ENCODE assay signal across 11 mouse cellular contexts in genomic region chr3:79976786-79977185, GRCm38 (mm10).
DNase-seq lines count a peak whose midpoint lies in the region; TF ChIP-seq lines count a peak whose summit lies in the region.
"Had no signal": no experiment of that assay in that cellular context is flagged by ENCODE, and none has a peak within 500 bp of the region (broad histone marks: within the 10 kb centered on the region; RNA-seq: fewer than 3 reads in every experiment).

No protein-coding gene starts in this region.

- intact Hi-C loops in left cerebral cortex, postnatal 4 days (cut with DNase I), result no loop called here

- peak overlapping the region; percentile 100 for H3K27ac ChIP-seq in embryonic fibroblast, embryonic 13.5 days (ENCODE audit: insufficient read depth, low read length)
- H3K27ac ChIP-seq: limb, embryonic 13.5 days had no signal

- peak; percentile 40 to 79 for DNase-seq in adrenal gland, adult (ENCODE audit: inconsistent age in 2 of 2, low spot score in 1 of 2)
- no peak for DNase-seq in adrenal gland, postnatal 25 days
- DNase-seq in left cerebral cortex, adult 18-20 months (ENCODE audit: low spot score in 2 of 2), result peak; percentile 28 to 54
- DNase-seq in left cerebral cortex, postnatal 4 days, result no peak
- peak; percentile 55 to 70 for DNase-seq in layer of hippocampus, adult 8-10 months (ENCODE audit: low spot score in 2 of 2)
- DNase-seq in yolk sac, embryonic 10.5 days (ENCODE audit: low spot score), result no peak
- no peak for DNase-seq in liver
- DNase-seq: kidney, adult 8-10 months; thymus, postnatal 25 days had no signal

- H3K4me3 ChIP-seq in embryonic fibroblast, embryonic 13.5 days (ENCODE audit: insufficient read depth, low read length), result no peak overlapping the region
- H3K4me3 ChIP-seq: limb, embryonic 13.5 days had no signal

- TF ChIP-seq CTCF in embryonic fibroblast, embryonic 13.5 days (IDR thresholded peaks at IDR 0.05; ENCODE audit: borderline replicate concordance, insufficient read depth, low read length), result no peak

- TF ChIP-seq POLR2A in embryonic fibroblast, embryonic 13.5 days (IDR thresholded peaks at IDR 0.05; ENCODE audit: low read depth, low read length), result peak; percentile 22; the same call in 1 of the 2 replicates

- peaks cover 27% of the 10 kb centered on the region for H3K4me1 ChIP-seq in embryonic fibroblast, embryonic 13.5 days (ENCODE audit: control insufficient read depth, insufficient read depth, low read length)

Comparison
In these comparisons a context has a peak if more than half of its experiments do, and no peak if none do; other contexts are left out.
1. DNase-seq: peak in adrenal gland, adult (2 of 2), left cerebral cortex, adult 18-20 months (2 of 2) and layer of hippocampus, adult 8-10 months (2 of 2); none in adrenal gland, postnatal 25 days (single experiment), left cerebral cortex, postnatal 4 days (single experiment), yolk sac, embryonic 10.5 days (single experiment) and liver (single experiment).